Mouse (Mus musculus) CH12.LX (cell line): ENCODE results near the gene Emc9. TPM values are rescaled to one million over a fixed set of nuclear protein-coding genes. Genes with fewer than 3 reads are reported as not detected.

Experiments used
- DNase-seq: peaks from one replicate; pipeline ENCODE4 v3.0.0-alpha.2; 2013; ENCODE audit errors: extremely low read depth
- H3K27ac ChIP-seq: 2 replicates; pipeline ENCODE4 v1.5.1; 2012; ENCODE audit warnings: low read depth, mild to moderate bottlenecking, control low read depth, moderate library complexity; ENCODE audit not compliant: insufficient read depth
- H3K27me3 ChIP-seq: replicated peaks from 2 replicates; pipeline ENCODE3; 2012; ENCODE audit warnings: inconsistent platforms
- H3K36me3 ChIP-seq, 2 experiments: replicated peaks in 1 of 2; 2 replicates each; pipeline versions ENCODE3 to v1.6.1; 2012; ENCODE audit warnings: inconsistent platforms in 1 of 2, low read length in 1 of 2, mild to moderate bottlenecking in 1 of 2, mixed read lengths in 1 of 2, moderate library complexity in 1 of 2; ENCODE audit not compliant: control insufficient read depth in 1 of 2, insufficient read depth in 1 of 2
- H3K4me1 ChIP-seq, 2 experiments: 2 replicates each; pipeline ENCODE4 v1.6.1; 2012; ENCODE audit warnings: inconsistent platforms in 1 of 2, moderate library complexity in 1 of 2; ENCODE audit not compliant: insufficient read depth in 2 of 2, control insufficient read depth in 1 of 2
- H3K4me2 ChIP-seq: 2 replicates; pipeline ENCODE4 v1.6.1; 2012; ENCODE audit warnings: low read depth, mild to moderate bottlenecking, control low read depth; ENCODE audit not compliant: poor library complexity, insufficient read depth, severe bottlenecking
- H3K4me3 ChIP-seq, 3 experiments: fragments of 150-350 bp in 1 of 3; sonication (generic) in 1 of 3; replicated peaks in 1 of 3; 2 replicates each; pipeline versions ENCODE3 to v1.5.1; 2011 to 2012; ENCODE audit warnings: low read depth in 2 of 3, low read length in 2 of 3, mild to moderate bottlenecking in 2 of 3, moderate library complexity in 2 of 3, control low read depth in 1 of 3, improper control_type of control experiment in 1 of 3, inconsistent platforms in 1 of 3, mixed read lengths in 1 of 3; ENCODE audit not compliant: poor library complexity in 1 of 3
- H3K79me2 ChIP-seq: replicated peaks from 2 replicates; pipeline ENCODE4 v1.6.1; 2012; ENCODE audit warnings: mild to moderate bottlenecking, moderate library complexity; ENCODE audit not compliant: control insufficient read depth, poor library complexity, insufficient read depth, severe bottlenecking; ENCODE audit errors: extremely low read depth
- H3K9ac ChIP-seq: 2 replicates; pipeline ENCODE4 v1.6.1; 2012; ENCODE audit warnings: low read depth, mild to moderate bottlenecking, control low read depth, moderate library complexity; ENCODE audit not compliant: insufficient read depth
- H3K9me3 ChIP-seq: replicated peaks from 2 replicates; pipeline ENCODE3; 2012; ENCODE audit warnings: low read length, inconsistent platforms, mixed read lengths
- BHLHE40 ChIP-seq: IDR thresholded peaks from 2 replicates; pipeline ENCODE4 v1.6.1; 2011; ENCODE audit warnings: mild to moderate bottlenecking, low read depth, low read length, improper control_type of control experiment
- CHD2 ChIP-seq: IDR thresholded peaks from 2 replicates; pipeline ENCODE4 v1.6.1; 2011; ENCODE audit warnings: low read length, improper control_type of control experiment
- CTCF ChIP-seq, 2 experiments: IDR thresholded peaks in 1 of 2; conservative IDR thresholded peaks in 1 of 2; 2 replicates each; pipeline ENCODE4 v1.5.1; 2011 to 2012; ENCODE audit warnings: low read depth in 2 of 2, low read length in 2 of 2, improper control_type of control experiment in 1 of 2, inconsistent platforms in 1 of 2, mild to moderate bottlenecking in 1 of 2, moderate library complexity in 1 of 2
- E2F4 ChIP-seq: IDR thresholded peaks from 2 replicates; pipeline ENCODE4 v1.6.1; 2011; ENCODE audit warnings: low read depth, low read length, improper control_type of control experiment; ENCODE audit not compliant: insufficient replicate concordance
- ETS1 ChIP-seq: conservative IDR thresholded peaks from 2 replicates; pipeline ENCODE4 v1.6.1; 2012; ENCODE audit warnings: low read depth, mild to moderate bottlenecking, inconsistent platforms, low read length, improper control_type of control experiment, moderate library complexity
- HCFC1 ChIP-seq: IDR thresholded peaks from 2 replicates; pipeline ENCODE4 v1.6.1; 2012; ENCODE audit warnings: low read depth, mild to moderate bottlenecking, inconsistent platforms, low read length, improper control_type of control experiment
- JUN ChIP-seq: IDR thresholded peaks from 2 replicates; pipeline ENCODE4 v1.6.1; 2011; ENCODE audit warnings: low read depth, mild to moderate bottlenecking, low read length, improper control_type of control experiment, moderate library complexity; ENCODE audit not compliant: insufficient read depth
- JUND ChIP-seq: conservative IDR thresholded peaks from 2 replicates; pipeline ENCODE4 v1.6.1; 2011; ENCODE audit warnings: low read depth, low read length, improper control_type of control experiment
- KAT2A ChIP-seq: IDR thresholded peaks from 2 replicates; pipeline ENCODE4 v1.6.1; 2012; ENCODE audit warnings: low read length, improper control_type of control experiment, inconsistent platforms; ENCODE audit not compliant: insufficient replicate concordance
- MAFK ChIP-seq: IDR thresholded peaks from 2 replicates; pipeline ENCODE4 v1.6.1; 2011; ENCODE audit warnings: low read length, improper control_type of control experiment; ENCODE audit not compliant: insufficient replicate concordance
- MAX ChIP-seq: IDR thresholded peaks from 2 replicates; pipeline ENCODE4 v1.6.1; 2011; ENCODE audit warnings: low read length, improper control_type of control experiment
- MXI1 ChIP-seq: IDR thresholded peaks from 2 replicates; pipeline ENCODE4 v1.6.1; 2011; ENCODE audit warnings: mild to moderate bottlenecking, low read depth, low read length, improper control_type of control experiment
- NELFE ChIP-seq: IDR thresholded peaks from 2 replicates; pipeline ENCODE4 v1.6.1; 2011; ENCODE audit warnings: low read depth, low read length, improper control_type of control experiment
- NRF1 ChIP-seq: IDR thresholded peaks from 2 replicates; pipeline ENCODE4 v1.6.1; 2014; ENCODE audit warnings: low read depth, mild to moderate bottlenecking, inconsistent platforms, low read length, improper control_type of control experiment, moderate library complexity
- PAX5 ChIP-seq: IDR thresholded peaks from 2 replicates; pipeline ENCODE4 v1.6.1; 2012; ENCODE audit warnings: low read length, inconsistent platforms, mixed read lengths
- POLR2AphosphoS2 ChIP-seq: IDR thresholded peaks from 2 replicates; pipeline ENCODE4 v1.6.1; 2011; ENCODE audit warnings: low read depth, low read length, improper control_type of control experiment
- SIN3A ChIP-seq: IDR thresholded peaks from 2 replicates; pipeline ENCODE4 v1.6.1; 2012; ENCODE audit warnings: low read length, improper control_type of control experiment, inconsistent platforms
- SMC3 ChIP-seq: IDR thresholded peaks from 2 replicates; pipeline ENCODE4 v1.6.1; 2011; ENCODE audit warnings: low read depth, low read length, improper control_type of control experiment
- UBTF ChIP-seq: IDR thresholded peaks from 2 replicates; pipeline ENCODE4 v1.6.1; 2012; ENCODE audit warnings: low read depth, mild to moderate bottlenecking, inconsistent platforms, low read length, improper control_type of control experiment, moderate library complexity
- USF1 ChIP-seq: IDR thresholded peaks from 2 replicates; pipeline ENCODE4 v1.6.1; 2014; ENCODE audit warnings: low read depth, mild to moderate bottlenecking, inconsistent platforms, low read length, improper control_type of control experiment
- USF2 ChIP-seq: conservative IDR thresholded peaks from 2 replicates; pipeline ENCODE4 v1.6.1; 2011; ENCODE audit warnings: low read depth, low read length, improper control_type of control experiment
- ZC3H11A ChIP-seq: IDR thresholded peaks from 2 replicates; pipeline ENCODE4 v1.6.1; 2012; ENCODE audit warnings: low read depth, mild to moderate bottlenecking, inconsistent platforms, low read length, improper control_type of control experiment
- ZKSCAN1 ChIP-seq: IDR thresholded peaks from 2 replicates; pipeline ENCODE4 v1.6.1; 2012; ENCODE audit warnings: low read depth, inconsistent platforms, low read length, improper control_type of control experiment, borderline replicate concordance
- ZNF384 ChIP-seq: IDR thresholded peaks from 2 replicates; pipeline ENCODE4 v1.6.1; 2012; ENCODE audit warnings: low read depth, low read length, improper control_type of control experiment, inconsistent platforms
- dilution Hi-C: fragments of 300-500 bp; cut with MboI; formaldehyde crosslinking; loops from 2 replicates; pipeline ENCODE4 v1.14.3; 2020; ENCODE audit warnings: low sequenced_read_pairs; ENCODE audit not compliant: extremely low pct_unique_long_range_greater_than_20kb, extremely low pct_ligation_motif_present
- in situ Hi-C: fragments of 300-500 bp; cut with MboI; formaldehyde crosslinking; loops from 3 replicates; pipeline ENCODE4 v1.14.3; 2019; ENCODE audit warnings: low sequenced_read_pairs, low pct_ligation_motif_present, low pct_unique_long_range_greater_than_20kb, mixed read lengths
- polyA plus RNA-seq: library from polyadenylated mRNA; unstranded; fragments of >175 nt; gene quantifications from 2 replicates; pipeline ENCODE4 v1.2.1, GENCODE M21; 2012; ENCODE audit warnings: low read depth; ENCODE audit not compliant: insufficient read length
- total RNA-seq, 2 experiments: library from RNA; depleted of rRNA; stranded (reverse); fragments of 300-350 nt in 1 of 2; fragments of >200 nt in 1 of 2; gene quantifications; 2 replicates each; pipeline ENCODE4 v1.2.3; 2012 to 2014

The Emc9 gene
- total and polyA plus RNA-seq, 3 experiments = 1.7 to 9.6 (median 4.2) TPM

DNA sequence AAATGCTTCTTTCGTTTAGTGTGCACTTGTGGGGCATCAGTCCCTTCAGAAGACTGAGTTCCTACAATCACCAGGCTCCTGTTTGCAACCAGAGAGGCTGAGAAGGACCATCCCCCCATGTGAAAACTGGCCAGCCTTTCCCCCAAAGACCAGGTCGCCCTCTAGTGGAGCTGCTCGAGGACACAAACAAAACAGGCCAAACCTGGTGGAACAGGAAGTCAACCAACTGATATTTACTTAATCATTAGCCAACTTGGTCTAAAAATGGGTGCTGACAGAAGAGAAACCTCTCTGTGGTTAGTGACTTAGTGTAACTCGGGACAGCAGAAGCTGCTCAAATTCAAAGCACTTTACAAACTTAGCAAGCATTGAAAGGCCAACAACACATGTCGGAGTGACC is 28.1 kb downstream of the Emc9 start (continued):
- TF ChIP-seq ETS1 (peak; percentile 84), KAT2A (no peak), MAX (peak; percentile 32; the same call in 1 of the 2 replicates), NRF1 (no peak), JUND (no peak; the same call in 1 of the 2 replicates), HCFC1 (peak; percentile 65), E2F4 (no peak), ZKSCAN1 (no peak), SMC3 (peak; percentile 86), PAX5 (no peak), MAFK (no peak), UBTF (no peak), ZC3H11A (peak; percentile 22; the same call in 1 of the 2 replicates), USF1 (no peak), POLR2AphosphoS2 (no peak), JUN (peak; percentile 92), NELFE (peak; percentile 36; the same call in 1 of the 2 replicates), CHD2 (peak; percentile 92), USF2 (no peak)

GRCm38 (mm10) chr14:55555788-55556187 is 29.3 kb downstream of the Emc9 start:
- H3K4me1 ChIP-seq = peaks cover 2 to 22% of the 10 kb centered on the region in 2 experiments; a peak in 3 of 4 replicates
- H3K9me3 ChIP-seq = no peaks in the 10 kb centered on the region
- no peak overlapping the region for H3K9ac ChIP-seq
- no peak for TF ChIP-seq SIN3A
- no peak for TF ChIP-seq BHLHE40
- no peak for TF ChIP-seq ZNF384
- no peak for TF ChIP-seq CTCF (conservative IDR thresholded peaks at IDR 0.05 in 1 of 2, IDR thresholded peaks at IDR 0.05 in 1 of 2; ENCODE audit: low read depth in 2 of 2, low read length in 2 of 2)
- TF ChIP-seq MXI1 = no peak
- in situ Hi-C loops = no loop called here
- dilution Hi-C loops = no loop called here
- no peak overlapping the region for H3K4me3 ChIP-seq
- peaks cover 3% of the 10 kb centered on the region; the same call in 1 of the 2 replicates for H3K79me2 ChIP-seq
- no peak for DNase-seq
- no peak overlapping the region for H3K4me2 ChIP-seq
- H3K36me3 ChIP-seq = peaks cover 0 to 7% of the 10 kb centered on the region in 2 experiments
- no peak overlapping the region for H3K27ac ChIP-seq
- H3K27me3 ChIP-seq = no peaks in the 10 kb centered on the region
